Mouse (Mus musculus): ENCODE data around the gene Aprt.

DNA sequence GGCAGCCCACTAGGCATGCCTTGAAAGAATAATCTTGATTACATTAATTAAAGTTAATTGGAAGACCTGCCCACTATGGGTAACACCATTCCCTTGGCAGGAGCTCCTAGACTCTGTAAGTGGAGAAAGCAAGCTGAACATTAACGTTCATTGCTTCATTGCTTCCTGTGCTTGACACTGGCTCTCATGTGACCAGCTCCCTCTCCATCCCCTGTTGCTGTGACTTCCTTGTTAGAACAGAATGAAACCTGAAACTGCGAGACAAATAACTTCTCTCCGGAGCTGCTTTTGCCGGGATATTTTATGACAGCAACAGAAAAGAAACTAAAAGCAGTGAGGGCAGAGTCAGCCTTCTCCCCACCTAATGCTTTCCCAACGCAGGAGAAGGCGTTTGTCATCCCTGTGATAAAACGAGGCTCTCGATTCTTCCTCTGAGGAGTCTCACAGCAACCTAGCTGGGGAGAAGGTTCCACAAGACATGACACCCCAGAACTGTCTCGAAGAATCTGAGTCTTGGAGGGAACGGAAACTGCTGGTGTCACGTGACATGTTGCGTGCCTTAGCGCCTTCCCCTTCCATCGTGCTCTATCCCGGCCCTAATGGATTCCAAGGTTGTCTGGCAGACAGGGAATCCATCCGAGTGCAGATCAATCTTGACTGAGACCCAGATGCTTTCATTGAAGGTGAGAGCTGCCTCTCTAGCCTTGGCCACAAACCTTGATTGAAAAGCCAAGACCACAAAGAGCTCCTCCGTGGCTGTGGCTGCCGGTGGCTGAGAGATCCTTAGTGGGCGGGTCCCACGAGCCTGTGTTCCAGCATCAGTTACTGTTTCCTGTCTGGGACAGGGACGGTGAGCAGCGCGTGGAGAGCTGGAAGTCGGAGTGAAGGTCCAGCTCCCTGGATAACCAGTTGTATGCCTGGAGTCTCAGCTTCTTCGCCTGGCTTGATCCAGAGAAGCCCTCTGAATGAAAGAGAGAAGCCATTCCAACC, 12.1 kb downstream of the Aprt start:
- TF ChIP-seq CTCF (conservative IDR thresholded peaks at IDR 0.05 in 1 of 2, IDR thresholded peaks at IDR 0.05 in 1 of 2; ENCODE audit: low read depth in 2 of 2, low read length in 2 of 2) (no peak), POLR2A (IDR thresholded peaks at IDR 0.05; ENCODE audit: low read depth, low read length) (no peak), NRF1 (IDR thresholded peaks at IDR 0.05; ENCODE audit: low read depth, low read length) (no peak), MAX (IDR thresholded peaks at IDR 0.05; ENCODE audit: low read length) (no peak), MAZ (IDR thresholded peaks at IDR 0.05; ENCODE audit: low read depth, low read length) (no peak), PAX5 (IDR thresholded peaks at IDR 0.05; ENCODE audit: low read length) (no peak), EP300 (IDR thresholded peaks at IDR 0.05; ENCODE audit: low read length) (no peak), RAD21 (IDR thresholded peaks at IDR 0.05; ENCODE audit: low read depth, low read length) (no peak), MEF2A (IDR thresholded peaks at IDR 0.05; ENCODE audit: borderline replicate concordance, low read depth, low read length) (no peak), CHD1 (IDR thresholded peaks at IDR 0.05; ENCODE audit: low read depth, low read length) (no peak)

Data from CH12.LX (cell line).